Comparison of ENCODE assay signal across 26 mouse cellular contexts in genomic region chr15:51627463-51627862, GRCm38 (mm10).
A peak's percentile ranks its signal among the peaks of the same experiment; 100 is the strongest.
DNase-seq lines count a peak whose midpoint lies in the region; ATAC-seq lines count a peak whose summit lies in the region.
"Had no signal": no experiment of that assay in that cellular context is flagged by ENCODE, and none has a peak within 500 bp of the region (broad histone marks: within the 10 kb centered on the region; RNA-seq: fewer than 3 reads in every experiment).

No protein-coding gene starts in this region.

- H3K36me3 ChIP-seq in forebrain, embryonic 16.5 days (ENCODE audit: control insufficient read depth, insufficient read depth), result no peaks in the 10 kb centered on the region
- H3K36me3 ChIP-seq in hindbrain, embryonic 16.5 days (ENCODE audit: control insufficient read depth, insufficient read depth, low read length), result no peaks in the 10 kb centered on the region
- H3K36me3 ChIP-seq: embryonic facial prominence, embryonic 15.5 days; G1E; heart, embryonic 10.5 days; hindbrain, embryonic 15.5 days; intestine, embryonic 15.5 days; midbrain, embryonic 15.5 days; neural tube, embryonic 13.5 days had no signal

- ATAC-seq in forebrain, embryonic 16.5 days, result peak; percentile 88
- ATAC-seq in hindbrain, embryonic 16.5 days, result no peak
- ATAC-seq: intestine, embryonic 15.5 days; midbrain, embryonic 15.5 days had no signal

- H3K4me3 ChIP-seq in forebrain, embryonic 16.5 days (replicated peaks; ENCODE audit: low read length), result no peak overlapping the region
- no peak overlapping the region for H3K4me3 ChIP-seq in hindbrain, embryonic 16.5 days (ENCODE audit: low read length)
- H3K4me3 ChIP-seq: embryonic facial prominence, embryonic 15.5 days; heart, embryonic 10.5 days; hindbrain, embryonic 15.5 days; intestine, embryonic 15.5 days; midbrain, embryonic 15.5 days; myocyte; neural tube, embryonic 13.5 days had no signal

- 60% methylated on average over 5 of the region's 5 CpGs for WGBS in forebrain, embryonic 16.5 days
- 86% methylated on average over 5 of the region's 5 CpGs for WGBS in hindbrain, embryonic 16.5 days

- H3K27me3 ChIP-seq in forebrain, embryonic 16.5 days (replicated peaks; ENCODE audit: control insufficient read depth, insufficient read depth, low read length), result no peaks in the 10 kb centered on the region
- H3K27me3 ChIP-seq in hindbrain, embryonic 16.5 days (replicated peaks; ENCODE audit: control insufficient read depth, insufficient read depth, low read length), result no peaks in the 10 kb centered on the region
- H3K27me3 ChIP-seq: CH12.LX; embryonic facial prominence, embryonic 15.5 days; hindbrain, embryonic 15.5 days; intestine, embryonic 15.5 days; midbrain, embryonic 15.5 days; neural tube, embryonic 13.5 days had no signal

- no peak overlapping the region for H3K9ac ChIP-seq in forebrain, embryonic 16.5 days (replicated peaks; ENCODE audit: low read depth, low read length)
- H3K9ac ChIP-seq in hindbrain, embryonic 16.5 days (ENCODE audit: low read depth, low read length), result no peak overlapping the region
- H3K9ac ChIP-seq: embryonic facial prominence, embryonic 15.5 days; hindbrain, embryonic 15.5 days; intestine, embryonic 15.5 days; midbrain, embryonic 15.5 days; neural tube, embryonic 13.5 days had no signal

- no peaks in the 10 kb centered on the region for H3K9me3 ChIP-seq in forebrain, embryonic 16.5 days (ENCODE audit: control insufficient read depth, low read length)
- no peaks in the 10 kb centered on the region for H3K9me3 ChIP-seq in hindbrain, embryonic 16.5 days (ENCODE audit: control insufficient read depth, low read length)
- H3K9me3 ChIP-seq: embryonic facial prominence, embryonic 15.5 days; G1E; heart, embryonic 10.5 days; hindbrain, embryonic 15.5 days; intestine, embryonic 15.5 days; midbrain, embryonic 15.5 days; neural tube, embryonic 13.5 days had no signal

- peak; percentile 38 to 68 for DNase-seq in frontal cortex, adult 2 months (ENCODE audit: extremely low spot score in 1 of 2, low spot score in 1 of 2)
- DNase-seq in frontal cortex, postnatal 10 days (ENCODE audit: low spot score in 2 of 2), result no peak
- DNase-seq in right cerebral cortex, adult 18-20 months, result peak; percentile 52
- no peak for DNase-seq in right cerebral cortex, postnatal 4 days
- DNase-seq in yolk sac, embryonic 10.5 days (ENCODE audit: low spot score), result no peak
- DNase-seq: adrenal gland, adult 8-10 months; B cell, adult 2 months; cerebellum, adult 8-10 months; gastrocnemius, postnatal 10 days; kidney, adult 8-10 months; kidney, postnatal 10 days; liver; lung, postnatal 4 days; retina, postnatal 1 day; spleen, adult 18-20 months had no signal

- H3K27ac ChIP-seq in forebrain, embryonic 16.5 days (ENCODE audit: low read length), result no peak overlapping the region
- H3K27ac ChIP-seq in hindbrain, embryonic 16.5 days (ENCODE audit: low read depth, low read length), result no peak overlapping the region
- H3K27ac ChIP-seq: embryonic facial prominence, embryonic 15.5 days; heart, embryonic 10.5 days; hindbrain, embryonic 15.5 days; intestine, embryonic 15.5 days; midbrain, embryonic 15.5 days; neural tube, embryonic 13.5 days had no signal

- H3K4me1 ChIP-seq in forebrain, embryonic 16.5 days (replicated peaks; ENCODE audit: control insufficient read depth, insufficient read depth, low read length), result no peaks in the 10 kb centered on the region
- H3K4me1 ChIP-seq in hindbrain, embryonic 16.5 days (ENCODE audit: control insufficient read depth, insufficient read depth, low read depth, low read length), result no peaks in the 10 kb centered on the region
- H3K4me1 ChIP-seq: embryonic facial prominence, embryonic 15.5 days; heart, embryonic 10.5 days; hindbrain, embryonic 15.5 days; intestine, embryonic 15.5 days; midbrain, embryonic 15.5 days; neural tube, embryonic 13.5 days had no signal

- no peak overlapping the region for H3K4me2 ChIP-seq in forebrain, embryonic 16.5 days (ENCODE audit: low read length)
- H3K4me2 ChIP-seq in hindbrain, embryonic 16.5 days (ENCODE audit: low read length), result no peak overlapping the region
- H3K4me2 ChIP-seq: embryonic facial prominence, embryonic 15.5 days; hindbrain, embryonic 15.5 days; intestine, embryonic 15.5 days; midbrain, embryonic 15.5 days; neural tube, embryonic 13.5 days had no signal

Comparison
In these comparisons a context has a peak if more than half of its experiments do, and no peak if none do; other contexts are left out.
1. DNase-seq: peak in frontal cortex, adult 2 months (2 of 2) and right cerebral cortex, adult 18-20 months (single experiment); none in frontal cortex, postnatal 10 days (0 of 2), right cerebral cortex, postnatal 4 days (single experiment) and yolk sac, embryonic 10.5 days (single experiment).